Mouse (Mus musculus): Measurements from ENCODE around the gene Zyx.

DNA sequence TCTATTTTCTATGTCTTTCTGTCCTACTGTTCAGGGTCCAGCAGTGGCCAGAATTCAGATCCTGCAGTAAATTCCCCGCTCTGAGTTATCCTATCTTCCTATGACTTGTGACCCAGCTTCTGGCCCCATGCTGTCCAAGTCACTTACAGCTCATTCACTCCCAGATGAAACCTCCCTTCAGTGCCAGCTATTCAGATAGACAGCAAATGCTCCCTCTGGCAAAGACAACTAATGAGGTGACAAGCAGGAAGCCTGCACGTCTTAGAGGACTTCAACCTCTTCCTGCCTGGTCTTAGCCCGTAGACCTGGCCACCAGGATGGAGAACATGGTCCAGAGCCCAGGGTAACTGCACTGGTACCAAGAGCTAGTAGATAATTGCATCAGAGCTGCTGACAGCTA is 13.5 kb downstream of the Zyx start:
- TF ChIP-seq POLR2A (IDR thresholded peaks at IDR 0.05; ENCODE audit: low read depth, low read length) (no peak), CTCF (IDR thresholded peaks at IDR 0.05; ENCODE audit: extremely low read depth, insufficient read length, insufficient replicate concordance, low read depth, low read length) (no peak)
